Mouse (Mus musculus): ENCODE measurements at regions not wholly inside any gene's neighbourhood (a gene's known extent, or its start where the extent isn't known, plus 50 kb on each side); places are given as distances from the start of the nearest gene placed in this dataset.

GRCm38 (mm10) chr17:79498321-79498720, 113.3 kb upstream of the Rmdn2 start:
- no peak for DNase-seq (ENCODE audit: low spot score)

- DNase-seq (ENCODE audit: low spot score) = peak; percentile 50
Measured at GRCm38 (mm10) chr17:79501031-79501474, 110.6 kb upstream of the Rmdn2 start.

- no peak for DNase-seq (ENCODE audit: low spot score)
Measured at GRCm38 (mm10) chr17:79501926-79502325, 109.7 kb upstream of the Rmdn2 start.

GRCm38 (mm10) chr17:79503037-79503436, 108.6 kb upstream of the Rmdn2 start:
- DNase-seq (ENCODE audit: low spot score) = no peak

- DNase-seq (ENCODE audit: low spot score) = no peak
Measured at GRCm38 (mm10) chr17:79504209-79504608, 107.5 kb upstream of the Rmdn2 start.

GRCm38 (mm10) chr17:79505565-79505964, 106.1 kb upstream of the Rmdn2 start:
- DNase-seq (ENCODE audit: low spot score) = no peak

- no peak for DNase-seq (ENCODE audit: low spot score)
Measured at GRCm38 (mm10) chr17:79509281-79509680, 102.4 kb upstream of the Rmdn2 start.

- no peak for DNase-seq (ENCODE audit: low spot score)
Measured at GRCm38 (mm10) chr17:79509957-79510710, 101.5 kb upstream of the Rmdn2 start.

- no peak for DNase-seq (ENCODE audit: low spot score)
Measured at GRCm38 (mm10) chr17:79511218-79511617, 100.4 kb upstream of the Rmdn2 start.

- DNase-seq (ENCODE audit: low spot score) = peak; percentile 11
Measured at GRCm38 (mm10) chr17:79514076-79514475, 97.6 kb upstream of the Rmdn2 start.

GRCm38 (mm10) chr17:79518185-79518584, 93.5 kb upstream of the Rmdn2 start:
- DNase-seq (ENCODE audit: low spot score) = peak; percentile 67

- no peak for DNase-seq (ENCODE audit: low spot score)
Measured at GRCm38 (mm10) chr17:79518696-79519095, 93.0 kb upstream of the Rmdn2 start.

- no peak for DNase-seq (ENCODE audit: low spot score)
Measured at GRCm38 (mm10) chr17:79519356-79519755, 92.3 kb upstream of the Rmdn2 start.

GRCm38 (mm10) chr17:79520283-79520682, 91.4 kb upstream of the Rmdn2 start:
- no peak for DNase-seq (ENCODE audit: low spot score)

GRCm38 (mm10) chr17:79521691-79522090, 90.0 kb upstream of the Rmdn2 start:
- peak; percentile 23 for DNase-seq (ENCODE audit: low spot score)

GRCm38 (mm10) chr17:79523230-79523629, 88.4 kb upstream of the Rmdn2 start:
- DNase-seq (ENCODE audit: low spot score) = no peak

GRCm38 (mm10) chr17:79527391-79527790, 84.3 kb upstream of the Rmdn2 start:
- no peak for DNase-seq (ENCODE audit: low spot score)

GRCm38 (mm10) chr17:79536549-79536948, 75.1 kb upstream of the Rmdn2 start:
- DNase-seq (ENCODE audit: low spot score) = no peak

GRCm38 (mm10) chr17:79538789-79539188, 72.9 kb upstream of the Rmdn2 start:
- no peak for DNase-seq (ENCODE audit: low spot score)

GRCm38 (mm10) chr17:79540038-79540437, 71.6 kb upstream of the Rmdn2 start:
- DNase-seq (ENCODE audit: low spot score) = no peak

GRCm38 (mm10) chr17:79540511-79540910, 71.2 kb upstream of the Rmdn2 start:
- DNase-seq (ENCODE audit: low spot score) = no peak

GRCm38 (mm10) chr17:79543907-79544522, 67.6 kb upstream of the Rmdn2 start:
- DNase-seq (ENCODE audit: low spot score) = no peak

GRCm38 (mm10) chr17:79545878-79546277, 65.8 kb upstream of the Rmdn2 start:
- DNase-seq (ENCODE audit: low spot score) = no peak

- no peak for DNase-seq (ENCODE audit: low spot score)
Measured at GRCm38 (mm10) chr17:79547075-79547474, 64.6 kb upstream of the Rmdn2 start.

Data from embryo, embryonic 10 days (tissue).